Mouse (Mus musculus): Measurements from ENCODE around the gene Fam83e.

- TF ChIP-seq CTCF (IDR thresholded peaks at IDR 0.05; ENCODE audit: low read depth, low read length) (no peak), POLR2A (IDR thresholded peaks at IDR 0.05; ENCODE audit: extremely low read depth, insufficient read depth, low read length) (no peak)
Observed at GRCm38 (mm10) chr7:45725151-45725550, 4.1 kb downstream of the Fam83e start.
